Mouse (Mus musculus) hindbrain, embryonic 11.5 days (tissue): ENCODE measurements at regions not wholly inside any gene's neighbourhood (a gene's known extent, or its start where the extent isn't known, plus 50 kb on each side); places are given as distances from the start of the nearest gene placed in this dataset.

Experiments used
- ATAC-seq: fragments of 200-750 bp; cut with Nextera tagmentation; 2 replicates; pipeline ENCODE4 v1.8.0; 2017; ENCODE audit warnings: mild to moderate bottlenecking, moderate TSS enrichment, moderate library complexity; ENCODE audit not compliant: low FRiP score
- DNase-seq: peaks from one replicate; pipeline ENCODE4 v3.0.0-alpha.2; 2015; ENCODE audit warnings: low spot score
- H3K27ac ChIP-seq: fragments of 300-500 bp; sonication (generic); 2 replicates; pipeline ENCODE4 v1.5.1; 2014; ENCODE audit warnings: mild to moderate bottlenecking, low read depth, low read length
- H3K27me3 ChIP-seq: fragments of 300-500 bp; sonication (generic); 2 replicates; pipeline ENCODE4 v1.6.1; 2014; ENCODE audit warnings: mild to moderate bottlenecking, low read length, moderate library complexity, mixed read lengths; ENCODE audit not compliant: control insufficient read depth, insufficient read depth
- H3K36me3 ChIP-seq: fragments of 300-500 bp; sonication (generic); 2 replicates; pipeline ENCODE4 v1.6.1; 2014; ENCODE audit warnings: mild to moderate bottlenecking, low read length, moderate library complexity, mixed read lengths; ENCODE audit not compliant: control insufficient read depth, insufficient read depth
- H3K4me1 ChIP-seq: fragments of 300-500 bp; sonication (generic); replicated peaks from 2 replicates; pipeline ENCODE4 v1.6.1; 2014; ENCODE audit warnings: low read length, mixed read lengths; ENCODE audit not compliant: control insufficient read depth, insufficient read depth
- H3K4me2 ChIP-seq: fragments of 300-500 bp; sonication (generic); replicated peaks from 2 replicates; pipeline ENCODE4 v1.6.1; 2014; ENCODE audit warnings: mild to moderate bottlenecking, low read depth, low read length
- H3K4me3 ChIP-seq: fragments of 300-500 bp; sonication (generic); 2 replicates; pipeline ENCODE4 v1.5.1; 2014; ENCODE audit warnings: low read depth, low read length
- H3K9ac ChIP-seq: fragments of 300-500 bp; sonication (generic); 2 replicates; pipeline ENCODE4 v1.6.1; 2014; ENCODE audit warnings: low read depth, low read length
- H3K9me3 ChIP-seq: fragments of 300-500 bp; sonication (generic); 2 replicates; pipeline ENCODE4 v1.6.1; 2016; ENCODE audit warnings: low read length; ENCODE audit not compliant: control insufficient read depth
- WGBS: fragments of 180-500 bp; shearing (Covaris S2); extraction: QIAGEN DNeasy Blood & Tissue Kit; methylation state at CpG from one replicate; pipeline ENCODE4 v1.1.7; 2014; 5-methylcytosine and 5-hydroxymethylcytosine counted together

DNA sequence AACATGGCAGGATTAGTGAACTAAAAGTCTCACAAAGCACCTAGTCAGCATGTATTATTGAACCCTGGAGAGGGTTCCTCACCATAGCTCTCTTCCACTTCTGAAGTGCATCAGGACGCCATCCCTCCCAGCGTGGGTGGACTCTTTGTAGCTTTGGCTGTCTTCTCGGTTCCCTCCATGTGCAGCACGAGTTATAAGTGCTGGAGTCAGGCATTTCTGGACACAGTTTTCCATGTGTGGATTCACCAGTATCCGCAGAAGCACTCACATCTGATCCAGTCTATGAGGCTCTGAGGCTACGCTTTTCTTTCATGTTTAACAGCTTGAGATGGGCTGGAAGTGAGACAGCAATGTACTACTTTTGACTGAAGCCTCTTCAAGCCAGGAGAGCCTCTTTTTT is 52.8 kb upstream of the Boc start:
- Histone ChIP-seq H3K4me1 (no peaks in the 10 kb centered on the region), H3K4me2 (no peak overlapping the region), H3K9me3 (no peaks in the 10 kb centered on the region), H3K9ac (no peak overlapping the region), H3K27me3 (no peaks in the 10 kb centered on the region), H3K4me3 (no peak overlapping the region), H3K36me3 (no peaks in the 10 kb centered on the region), H3K27ac (no peak overlapping the region)
- DNase-seq (no peak), ATAC-seq (no peak)
- 86% methylated on average over 6 of the region's 6 CpGs for WGBS

- no peak overlapping the region for H3K4me2 ChIP-seq
- H3K9ac ChIP-seq, result no peak overlapping the region
- no peaks in the 10 kb centered on the region for H3K36me3 ChIP-seq
- ATAC-seq (no peak), DNase-seq (no peak)
- WGBS, result 100% methylated on average over 1 of the region's 1 CpGs
- no peaks in the 10 kb centered on the region for H3K27me3 ChIP-seq
- no peaks in the 10 kb centered on the region for H3K9me3 ChIP-seq
- H3K27ac ChIP-seq, result no peak overlapping the region
- H3K4me3 ChIP-seq, result no peak overlapping the region
- H3K4me1 ChIP-seq, result no peaks in the 10 kb centered on the region
These were observed 49.9 kb upstream of the Boc start for GRCm38 (mm10) chr16:44608586-44608985.
